Mouse (Mus musculus): ENCODE measurements around the gene Lypd6. TPM values are rescaled to one million over a fixed set of nuclear protein-coding genes. Genes with fewer than 3 reads are reported as not detected.

Gene Lypd6
- polyA plus RNA-seq, 1 experiment from 2014 or later: 2.5 TPM

DNA sequence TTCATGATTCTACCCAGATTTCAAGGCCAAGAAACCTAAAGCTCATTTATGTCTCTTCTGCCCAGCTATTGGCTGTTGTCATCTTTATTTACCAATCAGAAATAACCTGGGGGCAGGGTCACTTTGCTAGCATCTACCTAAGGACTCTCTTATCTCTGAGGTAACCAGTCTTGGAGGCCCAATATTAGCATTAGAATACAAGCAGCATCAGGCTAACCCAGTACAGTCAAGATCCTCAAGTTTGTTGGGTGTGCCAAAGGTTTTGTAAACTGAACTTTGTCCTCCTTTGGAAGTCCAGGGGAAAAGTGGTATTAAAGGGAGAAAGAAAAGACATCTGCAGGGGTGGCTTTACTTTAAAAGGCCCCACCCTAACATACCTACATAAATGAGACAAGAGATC lies 17.8 kb upstream of the Lypd6 start:
- Histone ChIP-seq H3K4me1 (ENCODE audit: insufficient read depth) (no peaks in the 10 kb centered on the region), H3K9me3 (ENCODE audit: low read depth, low read length) (no peaks in the 10 kb centered on the region), H3K27ac (ENCODE audit: low read depth) (no peak overlapping the region), H3K36me3 (ENCODE audit: insufficient read depth) (no peaks in the 10 kb centered on the region), H3K27me3 (ENCODE audit: insufficient read depth, low read length) (no peaks in the 10 kb centered on the region), H3K4me2 (no peak overlapping the region), H3K9ac (no peak overlapping the region), H3K4me3 (ENCODE audit: low read depth, low read length) (no peak overlapping the region)
- TF ChIP-seq CTCF (IDR thresholded peaks at IDR 0.05; ENCODE audit: low read depth): no peak
- DNase-seq (no peak), ATAC-seq (ENCODE audit: insufficient read depth) (no peak)

DNA sequence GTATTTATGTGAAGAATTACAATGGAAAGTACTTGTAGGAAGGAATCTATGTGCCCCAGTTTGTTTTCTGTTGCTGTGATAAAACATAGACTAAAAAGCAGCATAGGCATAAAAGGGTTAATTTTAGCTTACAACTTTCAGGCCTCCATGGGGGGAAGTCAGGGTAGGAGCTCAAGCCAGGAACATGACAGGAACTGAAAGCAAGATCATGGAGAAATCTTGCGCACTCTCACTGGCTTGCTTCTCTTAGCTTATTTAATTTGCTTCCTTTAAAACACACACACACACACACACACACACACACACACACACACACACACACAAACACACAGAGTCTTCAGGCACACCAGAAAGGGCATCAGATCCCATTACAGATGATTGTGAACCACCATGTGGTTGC lies 12.3 kb upstream of the Lypd6 start:
- no peaks in the 10 kb centered on the region for H3K36me3 ChIP-seq (ENCODE audit: insufficient read depth)
- no peak overlapping the region for H3K9ac ChIP-seq
- H3K27me3 ChIP-seq (ENCODE audit: insufficient read depth, low read length): no peaks in the 10 kb centered on the region
- H3K4me1 ChIP-seq (ENCODE audit: insufficient read depth): no peaks in the 10 kb centered on the region
- no peak for TF ChIP-seq CTCF (IDR thresholded peaks at IDR 0.05; ENCODE audit: low read depth)
- H3K4me3 ChIP-seq (ENCODE audit: low read depth, low read length): no peak overlapping the region
- DNase-seq (no peak), ATAC-seq (ENCODE audit: insufficient read depth) (no peak)
- H3K9me3 ChIP-seq (ENCODE audit: low read depth, low read length): no peaks in the 10 kb centered on the region
- WGBS: 78% methylated on average over 1 of the region's 1 CpGs
- H3K27ac ChIP-seq (ENCODE audit: low read depth): no peak overlapping the region
- H3K4me2 ChIP-seq: no peak overlapping the region

DNA sequence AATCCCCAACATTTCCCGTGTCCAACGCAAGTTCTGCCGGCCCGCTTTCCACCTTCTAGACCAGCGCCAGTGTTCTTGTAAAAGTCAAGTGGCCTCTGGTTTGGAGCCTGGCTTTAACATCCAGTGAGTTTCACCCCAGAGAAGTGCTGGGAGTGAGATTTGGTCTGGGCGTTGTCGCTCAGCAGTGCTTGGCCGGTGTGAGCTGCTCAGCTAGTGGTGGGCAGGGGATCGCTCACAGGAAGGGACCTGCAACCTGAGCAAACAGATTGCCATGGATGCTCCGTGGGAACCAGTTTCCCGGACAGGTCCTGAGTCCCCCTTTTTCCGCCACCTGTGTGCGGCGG lies 355 bp upstream of the Lypd6 start:
- H3K4me1 ChIP-seq (ENCODE audit: insufficient read depth): no peaks in the 10 kb centered on the region
- no peak overlapping the region for H3K27ac ChIP-seq (ENCODE audit: low read depth)
- peak overlapping the region; percentile 64 for H3K4me3 ChIP-seq (ENCODE audit: low read depth, low read length)
- WGBS: 0% methylated on average over 14 of the region's 14 CpGs
- H3K9ac ChIP-seq: no peak overlapping the region
- DNase-seq: no peak
- H3K36me3 ChIP-seq (ENCODE audit: insufficient read depth): no peaks in the 10 kb centered on the region
- ATAC-seq (ENCODE audit: insufficient read depth): peak; percentile 77
- H3K27me3 ChIP-seq (ENCODE audit: insufficient read depth, low read length): 0 out of 2 replicates have a peak, but pooled peaks cover 8% of the 10 kb centered on the region
- peak overlapping the region; percentile 96 for H3K4me2 ChIP-seq
- no peaks in the 10 kb centered on the region for H3K9me3 ChIP-seq (ENCODE audit: low read depth, low read length)
- TF ChIP-seq CTCF (IDR thresholded peaks at IDR 0.05; ENCODE audit: low read depth): no peak

DNA sequence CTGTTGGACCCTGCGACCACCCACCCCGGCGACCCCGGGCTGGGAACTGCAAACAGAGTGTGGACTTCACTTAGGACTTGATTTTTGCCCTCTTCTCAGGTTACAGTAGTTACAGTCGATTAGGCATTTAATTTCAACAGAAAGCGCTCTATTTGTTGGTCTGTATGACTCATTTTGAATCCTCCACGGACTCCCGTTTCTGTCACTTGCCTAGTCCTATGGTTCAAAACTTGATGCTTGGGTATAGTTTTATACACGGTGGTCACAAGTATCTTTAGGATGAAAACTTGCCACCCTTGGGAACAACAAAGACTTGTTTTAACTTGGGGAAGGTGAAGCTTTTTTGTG lies 713 bp downstream of the Lypd6 start:
- Histone ChIP-seq H3K4me1 (ENCODE audit: insufficient read depth) (no peaks in the 10 kb centered on the region), H3K36me3 (ENCODE audit: insufficient read depth) (no peaks in the 10 kb centered on the region), H3K9ac (peak overlapping the region; percentile 58), H3K27me3 (ENCODE audit: insufficient read depth, low read length) (0 out of 2 replicates have a peak, but pooled peaks cover 8% of the 10 kb centered on the region), H3K4me3 (ENCODE audit: low read depth, low read length) (peak overlapping the region; percentile 64), H3K9me3 (ENCODE audit: low read depth, low read length) (no peaks in the 10 kb centered on the region), H3K27ac (ENCODE audit: low read depth) (no peak overlapping the region), H3K4me2 (peak overlapping the region; percentile 96)
- 1% methylated on average over 9 of the region's 9 CpGs for WGBS
- no peak for ATAC-seq (ENCODE audit: insufficient read depth)
- TF ChIP-seq CTCF (IDR thresholded peaks at IDR 0.05; ENCODE audit: low read depth): no peak
- peak; percentile 24 for DNase-seq

DNA sequence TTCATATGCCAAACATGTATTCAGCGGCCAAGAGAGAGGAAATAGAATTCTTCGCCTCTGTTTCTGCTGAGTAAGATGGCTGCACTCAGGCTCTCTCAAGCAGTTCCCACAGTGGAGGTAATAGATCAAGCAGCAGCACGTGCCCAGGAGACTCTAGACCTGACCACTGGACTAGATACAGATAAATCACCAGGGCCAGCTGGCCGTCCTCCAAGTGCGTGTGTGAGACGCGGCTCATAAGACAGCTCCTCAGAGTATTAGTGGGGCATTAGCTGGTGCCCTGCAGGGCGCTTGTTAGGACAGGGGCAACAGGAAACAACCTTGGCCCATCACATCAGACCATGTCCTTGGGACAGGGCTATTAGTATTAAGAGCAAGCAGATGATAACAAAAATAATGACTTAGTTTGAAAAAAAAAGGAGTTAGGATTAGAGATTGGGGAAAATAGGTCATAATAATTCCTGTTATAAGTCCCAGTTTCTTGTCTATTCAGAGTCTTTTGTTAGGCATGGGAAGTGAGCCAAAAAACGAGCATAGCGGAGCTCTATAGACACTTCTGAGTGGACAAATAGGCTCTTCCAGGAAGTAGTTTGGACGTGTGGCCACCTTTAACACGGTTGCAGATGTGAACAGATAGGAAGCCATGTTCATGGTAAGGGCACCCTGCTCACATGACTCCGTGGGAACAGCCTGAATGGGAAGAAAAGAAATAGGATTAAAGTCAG lies 3.5 kb downstream of the Lypd6 start:
- 46% methylated on average over 13 of the region's 13 CpGs for WGBS
- no peak for ATAC-seq (ENCODE audit: insufficient read depth)
- Histone ChIP-seq H3K36me3 (ENCODE audit: insufficient read depth) (no peaks in the 10 kb centered on the region), H3K4me3 (ENCODE audit: low read depth, low read length) (no peak overlapping the region), H3K27ac (ENCODE audit: low read depth) (no peak overlapping the region), H3K9ac (no peak overlapping the region), H3K9me3 (ENCODE audit: low read depth, low read length) (no peaks in the 10 kb centered on the region), H3K4me1 (ENCODE audit: insufficient read depth) (no peaks in the 10 kb centered on the region), H3K4me2 (no peak overlapping the region), H3K27me3 (ENCODE audit: insufficient read depth, low read length) (0 out of 2 replicates have a peak, but pooled peaks cover 8% of the 10 kb centered on the region)
- DNase-seq: peak; percentile 26
- no peak for TF ChIP-seq CTCF (IDR thresholded peaks at IDR 0.05; ENCODE audit: low read depth)

DNA sequence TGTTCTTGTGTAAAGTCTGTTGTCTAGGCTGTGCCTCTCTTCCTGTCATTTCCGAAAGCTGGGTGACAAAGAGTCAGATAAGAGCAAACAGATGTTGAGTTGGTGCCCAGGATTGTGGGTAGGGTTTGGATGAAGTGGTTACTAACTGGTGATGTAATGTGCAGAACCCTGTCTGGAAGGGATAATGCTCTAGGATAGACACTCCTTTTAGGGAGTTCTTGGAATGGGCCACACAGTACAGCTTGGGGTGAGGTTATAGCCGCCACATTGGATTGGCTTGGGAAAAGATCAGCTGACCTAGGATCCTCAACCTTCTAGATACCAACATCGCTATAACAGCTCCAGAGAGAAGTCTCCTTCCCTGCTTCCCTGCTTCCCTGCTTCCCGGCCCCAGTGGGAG lies 5.9 kb downstream of the Lypd6 start:
- Histone ChIP-seq H3K4me2 (no peak overlapping the region), H3K9ac (no peak overlapping the region), H3K9me3 (ENCODE audit: low read depth, low read length) (no peaks in the 10 kb centered on the region), H3K27me3 (ENCODE audit: insufficient read depth, low read length) (0 out of 2 replicates have a peak, but pooled peaks cover 8% of the 10 kb centered on the region), H3K27ac (ENCODE audit: low read depth) (no peak overlapping the region), H3K36me3 (ENCODE audit: insufficient read depth) (no peaks in the 10 kb centered on the region), H3K4me3 (ENCODE audit: low read depth, low read length) (no peak overlapping the region), H3K4me1 (ENCODE audit: insufficient read depth) (no peaks in the 10 kb centered on the region)
- WGBS: 78% methylated on average over 4 of the region's 4 CpGs
- ATAC-seq (ENCODE audit: insufficient read depth) (no peak), DNase-seq (no peak)
- TF ChIP-seq CTCF (IDR thresholded peaks at IDR 0.05; ENCODE audit: low read depth): no peak

DNA sequence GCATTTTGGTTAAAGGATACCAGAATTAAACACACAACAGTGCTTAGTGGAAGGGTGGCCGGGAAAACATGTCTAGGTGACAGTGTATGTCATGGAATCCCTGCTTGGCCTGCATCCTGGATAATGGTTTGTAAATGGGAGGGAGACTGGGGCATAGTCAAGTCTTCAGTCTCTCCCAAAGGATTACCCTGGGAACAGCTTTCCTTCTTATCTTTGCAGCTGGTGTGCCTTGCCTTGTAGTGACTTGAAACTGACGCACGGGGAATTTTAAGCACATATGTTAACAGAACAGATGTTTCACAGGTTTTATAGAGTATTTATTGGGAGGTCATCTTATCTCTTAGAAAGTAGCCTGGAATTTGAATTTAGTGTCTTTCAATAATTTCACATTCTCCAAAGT lies 18.5 kb downstream of the Lypd6 start:
- no peak for TF ChIP-seq CTCF (IDR thresholded peaks at IDR 0.05; ENCODE audit: low read depth)
- Histone ChIP-seq H3K4me1 (ENCODE audit: insufficient read depth) (no peaks in the 10 kb centered on the region), H3K36me3 (ENCODE audit: insufficient read depth) (no peaks in the 10 kb centered on the region), H3K9me3 (ENCODE audit: low read depth, low read length) (no peaks in the 10 kb centered on the region), H3K27me3 (ENCODE audit: insufficient read depth, low read length) (no peaks in the 10 kb centered on the region), H3K4me2 (no peak overlapping the region), H3K9ac (no peak overlapping the region), H3K4me3 (ENCODE audit: low read depth, low read length) (no peak overlapping the region), H3K27ac (ENCODE audit: low read depth) (no peak overlapping the region)
- ATAC-seq (ENCODE audit: insufficient read depth) (no peak), DNase-seq (no peak)
- WGBS: 47% methylated on average over 3 of the region's 3 CpGs
